Mouse (Mus musculus) intestine, postnatal 0 days (tissue): ENCODE measurements around the gene Gm43552. TPM values are rescaled to one million over a fixed set of nuclear protein-coding genes. Genes with fewer than 3 reads are reported as not detected.
A peak's percentile ranks its signal among the peaks of the same experiment; 100 is the strongest.

ENCODE experiments used
- ATAC-seq: fragments of 200-750 bp; cut with Nextera tagmentation; 2 replicates; pipeline ENCODE4 v1.8.0; 2017; ENCODE audit warnings: mild to moderate bottlenecking, moderate TSS enrichment, moderate library complexity
- H3K27ac ChIP-seq: fragments of 300-500 bp; sonication (generic); 2 replicates; pipeline ENCODE4 v1.5.1; 2014; ENCODE audit warnings: mild to moderate bottlenecking, low read depth, low read length, moderate library complexity
- H3K27me3 ChIP-seq: fragments of 300-500 bp; sonication (generic); replicated peaks from 2 replicates; pipeline ENCODE4 v1.6.1; 2014; ENCODE audit warnings: low read length, mixed read lengths; ENCODE audit not compliant: control insufficient read depth, insufficient read depth
- H3K36me3 ChIP-seq: fragments of 300-500 bp; sonication (generic); 2 replicates; pipeline ENCODE4 v1.6.1; 2014; ENCODE audit warnings: mild to moderate bottlenecking, moderate library complexity; ENCODE audit not compliant: control insufficient read depth, insufficient read depth
- H3K4me1 ChIP-seq: fragments of 300-500 bp; sonication (generic); replicated peaks from 2 replicates; pipeline ENCODE4 v1.6.1; 2014; ENCODE audit warnings: antibody characterized with exemption, low read length, mixed read lengths; ENCODE audit not compliant: control insufficient read depth, insufficient read depth
- H3K4me2 ChIP-seq: fragments of 300-500 bp; sonication (generic); replicated peaks from 2 replicates; pipeline ENCODE4 v1.6.1; 2014; ENCODE audit warnings: low read depth, mild to moderate bottlenecking, moderate library complexity
- H3K4me3 ChIP-seq: fragments of 300-500 bp; sonication (generic); 2 replicates; pipeline ENCODE4 v1.5.1; 2014; ENCODE audit warnings: low read depth, low read length
- H3K9ac ChIP-seq: fragments of 300-500 bp; sonication (generic); 2 replicates; pipeline ENCODE4 v1.6.1; 2014; ENCODE audit warnings: mild to moderate bottlenecking, low read depth, low read length
- H3K9me3 ChIP-seq: fragments of 300-500 bp; sonication (generic); 2 replicates; pipeline ENCODE4 v1.6.1; 2016; ENCODE audit warnings: mixed run types; ENCODE audit not compliant: control insufficient read depth
- CTCF ChIP-seq: sonication (generic); IDR thresholded peaks from 2 replicates; pipeline ENCODE4 v1.5.1; 2016; ENCODE audit warnings: low read depth, mild to moderate bottlenecking, control low read depth, antibody characterized with exemption, moderate library complexity
- WGBS: fragments of 180-500 bp; shearing (Covaris S2); extraction: QIAGEN DNeasy Blood & Tissue Kit; methylation state at CpG from one replicate; pipeline ENCODE4 v1.1.7; 2014; 5-methylcytosine and 5-hydroxymethylcytosine counted together
- polyA plus RNA-seq: library from polyadenylated mRNA; unstranded; fragments of >200 nt; fragmentation: Nextera tagmentation; extraction: Ambion mirVana; gene quantifications from 2 replicates; pipeline ENCODE4 v1.2.1, GENCODE M21; 2015

Gene Gm43552
- polyA plus RNA-seq, 1 experiment from 2014 or later: not detected

DNA sequence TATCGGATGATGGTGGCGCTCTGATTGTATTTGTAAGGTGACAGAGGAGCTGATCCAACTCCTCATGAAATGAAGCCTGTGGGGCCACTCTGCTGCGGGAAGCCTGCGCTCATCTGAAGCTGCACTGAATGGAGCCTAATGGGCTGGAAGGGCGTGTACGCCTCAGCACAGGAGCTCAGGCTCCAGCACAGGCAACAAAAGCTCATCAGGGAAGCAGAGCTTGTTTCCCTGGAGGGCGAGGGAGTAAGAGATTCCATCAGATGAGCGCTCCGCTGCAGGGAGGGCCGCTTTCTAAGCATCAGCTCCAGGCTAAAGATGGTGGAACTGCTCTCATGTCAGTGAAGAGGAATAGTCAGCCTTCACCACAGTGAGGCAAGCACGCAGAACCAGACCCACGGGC lies 84.6 kb downstream of the Gm43552 start:
- no peaks in the 10 kb centered on the region for H3K27me3 ChIP-seq
- H3K27ac ChIP-seq: no peak overlapping the region
- no peak overlapping the region for H3K9ac ChIP-seq
- WGBS: 84% methylated on average over 12 of the region's 12 CpGs
- peaks cover 35% of the 10 kb centered on the region for H3K36me3 ChIP-seq
- ATAC-seq: no peak
- no peak overlapping the region for H3K4me2 ChIP-seq
- no peaks in the 10 kb centered on the region for H3K4me1 ChIP-seq
- no peak overlapping the region for H3K4me3 ChIP-seq
- no peak for TF ChIP-seq CTCF
- no peaks in the 10 kb centered on the region for H3K9me3 ChIP-seq

DNA sequence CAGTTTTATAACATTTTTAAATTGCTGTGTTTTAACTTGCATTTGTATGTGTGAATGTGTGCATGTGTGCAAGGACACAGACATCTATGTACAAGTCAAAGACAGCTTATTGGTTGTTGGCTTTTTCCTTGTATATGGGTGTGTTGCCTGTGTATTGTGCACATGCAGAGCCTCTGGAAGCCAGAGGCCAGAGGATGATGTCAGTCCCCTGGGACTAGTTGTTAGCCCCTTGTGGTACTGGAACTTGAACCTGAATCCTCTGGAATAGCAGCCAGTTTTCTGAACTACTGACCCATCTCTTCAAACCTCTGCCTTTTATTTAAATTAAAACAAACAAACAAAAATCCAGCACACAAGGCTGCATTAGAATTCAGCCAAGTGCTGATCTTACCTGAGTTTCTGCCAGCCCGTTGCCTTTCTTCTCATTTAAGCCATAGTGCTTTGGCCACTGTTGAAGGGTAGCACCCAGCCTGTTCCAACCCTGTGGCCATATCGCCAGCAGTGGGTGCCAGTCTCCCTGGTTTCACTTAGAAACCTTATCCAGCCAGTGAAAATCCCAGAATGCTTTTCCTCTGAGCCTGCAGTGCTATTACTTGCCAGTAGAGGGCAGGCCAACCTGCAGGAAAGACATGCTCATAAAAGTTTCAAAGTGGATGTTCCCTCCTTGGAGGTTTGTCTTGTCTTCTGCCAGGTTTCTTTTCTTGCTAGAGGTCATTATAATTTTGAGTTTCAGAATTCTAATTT lies 91.2 kb downstream of the Gm43552 start:
- Histone ChIP-seq H3K4me1 (no peaks in the 10 kb centered on the region), H3K4me3 (no peak overlapping the region), H3K27ac (no peak overlapping the region), H3K4me2 (no peak overlapping the region), H3K36me3 (peaks cover 71% of the 10 kb centered on the region), H3K9ac (no peak overlapping the region), H3K27me3 (no peaks in the 10 kb centered on the region), H3K9me3 (no peaks in the 10 kb centered on the region)
- peak; percentile 98 for TF ChIP-seq CTCF
- ATAC-seq: peak; percentile 72
- WGBS: 31% methylated on average over 2 of the region's 2 CpGs

GRCm38 (mm10) chr5:65394425-65394824 lies 98.2 kb downstream of the Gm43552 start:
- H3K27ac ChIP-seq: no peak overlapping the region
- no peaks in the 10 kb centered on the region for H3K9me3 ChIP-seq
- no peaks in the 10 kb centered on the region for H3K27me3 ChIP-seq
- no peak overlapping the region for H3K9ac ChIP-seq
- no peak overlapping the region for H3K4me3 ChIP-seq
- WGBS: 91% methylated on average over 7 of the region's 7 CpGs
- H3K36me3 ChIP-seq: peaks cover 33% of the 10 kb centered on the region
- no peak for ATAC-seq
- TF ChIP-seq CTCF: no peak
- H3K4me2 ChIP-seq: no peak overlapping the region
- no peaks in the 10 kb centered on the region; the same call in 1 of the 2 replicates for H3K4me1 ChIP-seq

- H3K9ac ChIP-seq: peak overlapping the region; percentile 94
- H3K27me3 ChIP-seq: no peaks in the 10 kb centered on the region
- 0 out of 2 replicates have a peak overlapping the region, but pooled peaks have one; percentile 23 for H3K27ac ChIP-seq
- peak overlapping the region; percentile 98 for H3K4me3 ChIP-seq
- WGBS: 2% methylated on average over 12 of the region's 12 CpGs
- no peak for TF ChIP-seq CTCF
- H3K4me2 ChIP-seq: peak overlapping the region; percentile 79
- no peaks in the 10 kb centered on the region for H3K9me3 ChIP-seq
- H3K4me1 ChIP-seq: no peaks in the 10 kb centered on the region; the same call in 1 of the 2 replicates
- H3K36me3 ChIP-seq: peaks cover 40% of the 10 kb centered on the region
- ATAC-seq: peak; percentile 28
Observed at GRCm38 (mm10) chr5:65391753-65392152, 100.9 kb downstream of the Gm43552 start.

GRCm38 (mm10) chr5:65390648-65391644 lies 101.7 kb downstream of the Gm43552 start, which contains the start of the genes Rpl9 and Lias:
Rpl9 (minus strand) TSS chr5:65391444.
Lias (plus strand) TSS chr5:65391497.
- Histone ChIP-seq H3K4me3 (peak within 1 kb of the TSS; percentile 98), H3K36me3 (peaks cover 33% of the 10 kb centered on the region), H3K9ac (peak within 1 kb of the TSS; percentile 94), H3K4me1 (no peaks in the 10 kb centered on the region; the same call in 1 of the 2 replicates), H3K27me3 (no peaks in the 10 kb centered on the region), H3K9me3 (no peaks in the 10 kb centered on the region), H3K27ac (peak within 1 kb of the TSS; percentile 81), H3K4me2 (peak within 1 kb of the TSS; percentile 79)
- ATAC-seq: peak; percentile 92
- TF ChIP-seq CTCF: no peak
- WGBS: under 1% methylated on average over 83 of the region's 83 CpGs
